Comparison of ENCODE assay signal across 8 mouse cellular contexts in the genomic region with DNA sequence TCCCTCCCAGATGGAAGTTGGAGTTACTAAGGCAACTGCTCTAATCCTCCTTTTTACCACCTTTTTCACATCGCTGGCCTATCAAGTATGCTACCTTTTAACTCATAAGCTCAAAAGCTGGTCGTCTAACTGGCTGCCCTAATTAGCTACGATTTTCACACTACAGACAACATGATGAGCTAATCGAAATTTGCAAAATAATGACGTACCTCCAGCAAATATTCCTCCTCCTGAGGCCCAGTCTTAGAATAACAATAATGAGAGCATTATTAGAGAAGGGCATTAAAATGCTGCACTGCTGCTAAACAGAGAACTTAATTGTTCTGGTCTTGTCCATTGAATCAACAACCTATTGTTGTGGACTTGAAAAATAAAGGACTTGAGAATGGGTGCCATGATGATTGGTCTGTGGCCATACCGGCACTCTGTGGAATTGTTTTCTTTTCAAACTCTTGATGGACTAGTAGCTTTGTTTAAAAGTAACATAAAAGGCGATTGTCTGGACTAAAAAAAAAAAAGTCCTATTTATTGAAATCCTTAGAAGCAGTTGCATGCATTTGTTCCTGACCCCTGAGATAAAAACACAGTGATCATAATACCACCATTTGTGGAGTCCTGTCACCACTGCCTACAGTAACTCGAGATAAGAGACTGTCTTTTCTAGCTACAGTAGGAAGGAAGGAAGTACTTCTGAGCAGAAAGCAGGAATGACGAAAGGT.
A peak's percentile ranks its signal among the peaks of the same experiment; 100 is the strongest.
DNase-seq lines count a peak whose midpoint lies in the region; ATAC-seq lines count a peak whose summit lies in the region.

No protein-coding gene starts in this region.

- H3K4me3 ChIP-seq in heart, embryonic 10.5 days: no peak overlapping the region
- H3K4me3 ChIP-seq in neural tube, embryonic 11.5 days (ENCODE audit: low read depth, low read length): no peak overlapping the region
- no peak overlapping the region for H3K4me3 ChIP-seq in limb, embryonic 11.5 days (ENCODE audit: low read depth, low read length)
- no peak overlapping the region for H3K4me3 ChIP-seq in stomach, embryonic 16.5 days (replicated peaks; ENCODE audit: low read length)

- peak overlapping the region; percentile 67; the same call in 1 of the 2 replicates for H3K27ac ChIP-seq in heart, embryonic 10.5 days
- 0 out of 2 replicates have a peak overlapping the region, but pooled peaks have one; percentile 56 for H3K27ac ChIP-seq in neural tube, embryonic 11.5 days (ENCODE audit: low read depth, low read length)
- H3K27ac ChIP-seq in limb, embryonic 11.5 days (replicated peaks; ENCODE audit: low read depth, low read length): peak overlapping the region; percentile 25; the same call in 1 of the 2 replicates
- peak overlapping the region; percentile 14; the same call in 1 of the 2 replicates for H3K27ac ChIP-seq in stomach, embryonic 16.5 days (ENCODE audit: low read length)

- H3K9me3 ChIP-seq in heart, embryonic 10.5 days: no peaks in the 10 kb centered on the region
- no peaks in the 10 kb centered on the region for H3K9me3 ChIP-seq in neural tube, embryonic 11.5 days (ENCODE audit: control insufficient read depth, low read length)
- no peaks in the 10 kb centered on the region for H3K9me3 ChIP-seq in limb, embryonic 11.5 days (ENCODE audit: control insufficient read depth, low read length)
- H3K9me3 ChIP-seq in stomach, embryonic 16.5 days (replicated peaks; ENCODE audit: control insufficient read depth, low read length): no peaks in the 10 kb centered on the region

- peaks cover 24% of the 10 kb centered on the region for H3K4me1 ChIP-seq in heart, embryonic 10.5 days
- H3K4me1 ChIP-seq in neural tube, embryonic 11.5 days (ENCODE audit: control insufficient read depth, insufficient read depth, low read length): peaks cover 13% of the 10 kb centered on the region
- peaks cover 8% of the 10 kb centered on the region for H3K4me1 ChIP-seq in limb, embryonic 11.5 days (ENCODE audit: control insufficient read depth, insufficient read depth, low read length)
- peaks cover 16% of the 10 kb centered on the region for H3K4me1 ChIP-seq in stomach, embryonic 16.5 days (ENCODE audit: control insufficient read depth, insufficient read depth, low read length)

- no peak for DNase-seq in heart, embryonic 10.5 days (ENCODE audit: low spot score)
- DNase-seq in heart, postnatal 14 days: no peak
- DNase-seq in neural tube, embryonic 11.5 days (ENCODE audit: low spot score): peak; percentile 11
- no peak for DNase-seq in neural tube, embryonic 10.5 days (ENCODE audit: extremely low spot score, low spot score)
- no peak for DNase-seq in limb, embryonic 11.5 days (ENCODE audit: low spot score)
- DNase-seq in spleen, postnatal 14 days (ENCODE audit: low spot score in 2 of 2): no peak
- DNase-seq in urinary bladder, postnatal 36 days (ENCODE audit: low spot score in 2 of 2): no peak

- 39% methylated on average over 9 of the region's 9 CpGs for WGBS in heart, embryonic 10.5 days
- 10% methylated on average over 9 of the region's 9 CpGs for WGBS in neural tube, embryonic 11.5 days
- WGBS in limb, embryonic 11.5 days: 38% methylated on average over 9 of the region's 9 CpGs
- WGBS in stomach, embryonic 16.5 days: 49% methylated on average over 9 of the region's 9 CpGs

- no peak overlapping the region for H3K9ac ChIP-seq in neural tube, embryonic 11.5 days (ENCODE audit: low read length)
- H3K9ac ChIP-seq in limb, embryonic 11.5 days (ENCODE audit: low read length): no peak overlapping the region
- no peak overlapping the region for H3K9ac ChIP-seq in stomach, embryonic 16.5 days (ENCODE audit: low read length)

- no peaks in the 10 kb centered on the region for H3K27me3 ChIP-seq in heart, embryonic 10.5 days (ENCODE audit: insufficient read depth, poor library complexity, severe bottlenecking)
- H3K27me3 ChIP-seq in neural tube, embryonic 11.5 days (ENCODE audit: control insufficient read depth, insufficient read depth, low read length): no peaks in the 10 kb centered on the region
- H3K27me3 ChIP-seq in limb, embryonic 11.5 days (ENCODE audit: control insufficient read depth, insufficient read depth, low read length): no peaks in the 10 kb centered on the region
- no peaks in the 10 kb centered on the region for H3K27me3 ChIP-seq in stomach, embryonic 16.5 days (ENCODE audit: control insufficient read depth, insufficient read depth, low read length)

- H3K4me2 ChIP-seq in neural tube, embryonic 11.5 days (ENCODE audit: low read depth): no peak overlapping the region
- H3K4me2 ChIP-seq in limb, embryonic 11.5 days (ENCODE audit: low read depth, severe bottlenecking): no peak overlapping the region
- no peak overlapping the region for H3K4me2 ChIP-seq in stomach, embryonic 16.5 days (ENCODE audit: low read depth, low read length)

- H3K36me3 ChIP-seq in heart, embryonic 10.5 days: no peaks in the 10 kb centered on the region
- no peaks in the 10 kb centered on the region for H3K36me3 ChIP-seq in neural tube, embryonic 11.5 days (ENCODE audit: control insufficient read depth, insufficient read depth, low read length)
- H3K36me3 ChIP-seq in limb, embryonic 11.5 days (ENCODE audit: control insufficient read depth, insufficient read depth, low read length): no peaks in the 10 kb centered on the region
- H3K36me3 ChIP-seq in stomach, embryonic 16.5 days (ENCODE audit: control insufficient read depth, insufficient read depth, low read length): no peaks in the 10 kb centered on the region

- intact Hi-C loops in heart, postnatal 14 days (cut with DNase I): no loop called here

- peak; percentile 38 for ATAC-seq in neural tube, embryonic 11.5 days (ENCODE audit: insufficient read depth, low FRiP score, low TSS enrichment)
- ATAC-seq in limb, embryonic 11.5 days (ENCODE audit: insufficient number of reproducible peaks, low FRiP score, low TSS enrichment, low read depth): no peak
- no peak for ATAC-seq in stomach, embryonic 16.5 days (ENCODE audit: insufficient read depth, low FRiP score)

Comparison
In these comparisons a context has a peak if more than half of its experiments do, and no peak if none do; other contexts are left out.
1. H3K27ac ChIP-seq: peak in every context shown above with its lines; median percentile 67 in heart, embryonic 10.5 days; 56 in neural tube, embryonic 11.5 days; 25 in limb, embryonic 11.5 days; 14 in stomach, embryonic 16.5 days.